Mouse (Mus musculus) small intestine, adult 2 months (tissue): ENCODE results near the gene Sdccag8.

Source experiments
- CTCF ChIP-seq: fragments of 200-500 bp; IDR thresholded peaks from 2 replicates; pipeline ENCODE4 v1.5.1; 2012; ENCODE audit warnings: low read depth, mild to moderate bottlenecking, control low read depth, inconsistent platforms, low read length, moderate library complexity, mixed read lengths; ENCODE audit not compliant: insufficient replicate concordance, insufficient read length; ENCODE audit errors: extremely low read depth
- POLR2A ChIP-seq: fragments of 200-500 bp; IDR thresholded peaks from 2 replicates; pipeline ENCODE4 v1.6.1; 2012; ENCODE audit warnings: low read depth, mild to moderate bottlenecking, control low read depth, inconsistent platforms, low read length, moderate library complexity

GRCm38 (mm10) chr1:176818763-176819162 is 4.3 kb downstream of the Sdccag8 start:
- TF ChIP-seq CTCF (no peak), POLR2A (no peak)
